Mouse (Mus musculus): ENCODE measurements around the gene Gm49396. TPM values are rescaled to one million over a fixed set of nuclear protein-coding genes. Genes with fewer than 3 reads are reported as not detected.

Gene Gm49396
- total RNA-seq (2015) (2.2 and 3.7 TPM in 2 replicates), total RNA-seq (2017) (3.4 and 3.9 TPM in 2 replicates)

DNA sequence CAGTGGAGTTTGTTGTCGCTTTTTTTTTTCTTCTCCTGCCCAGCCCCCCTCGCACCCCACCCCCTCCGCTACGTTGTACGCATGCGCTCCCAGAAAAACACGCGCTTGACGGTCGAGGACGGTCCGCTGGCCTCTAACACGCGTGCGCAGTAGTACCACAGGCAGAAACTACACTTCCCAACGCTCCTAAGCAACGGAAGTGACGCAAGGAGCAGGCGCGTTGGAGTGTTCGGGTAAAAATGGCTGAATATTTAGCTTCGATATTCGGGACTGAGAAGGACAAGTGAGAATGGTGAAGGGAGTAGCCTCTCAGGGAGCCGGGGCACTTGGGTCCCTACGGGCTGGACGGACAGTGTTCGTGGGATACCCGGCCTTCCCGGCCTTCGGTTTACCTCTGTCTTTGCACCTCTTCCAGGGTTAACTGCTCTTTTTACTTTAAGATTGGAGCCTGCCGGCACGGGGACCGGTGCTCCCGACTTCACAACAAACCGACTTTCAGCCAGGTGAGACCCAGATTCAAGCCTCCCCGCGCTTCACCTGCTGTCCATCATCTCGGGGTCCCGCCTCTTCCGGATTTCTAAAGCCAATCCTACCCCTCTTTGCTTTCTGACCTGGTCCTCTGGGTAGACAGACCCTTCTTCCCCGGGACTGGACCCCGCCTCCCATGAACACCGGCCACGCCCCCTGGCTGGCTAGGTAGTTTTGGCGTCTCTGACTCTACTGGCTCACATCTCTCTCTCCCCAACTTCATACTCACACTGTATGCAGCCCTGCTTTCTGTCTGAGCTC, at the start of gene Gm49396, which contains the start of the genes U2af1l4 and Psenen:
TSS of gene Gm49396 (plus strand) at position 228 of the 789 bp plus-strand sequence.
TSS of gene U2af1l4 (plus strand) at position 185 of the 789 bp plus-strand sequence.
TSS of gene Psenen (minus strand) at position 511 of the 789 bp plus-strand sequence.
- ATAC-seq (replicated peaks; ENCODE audit: poor library complexity), result peak; percentile 68

DNA sequence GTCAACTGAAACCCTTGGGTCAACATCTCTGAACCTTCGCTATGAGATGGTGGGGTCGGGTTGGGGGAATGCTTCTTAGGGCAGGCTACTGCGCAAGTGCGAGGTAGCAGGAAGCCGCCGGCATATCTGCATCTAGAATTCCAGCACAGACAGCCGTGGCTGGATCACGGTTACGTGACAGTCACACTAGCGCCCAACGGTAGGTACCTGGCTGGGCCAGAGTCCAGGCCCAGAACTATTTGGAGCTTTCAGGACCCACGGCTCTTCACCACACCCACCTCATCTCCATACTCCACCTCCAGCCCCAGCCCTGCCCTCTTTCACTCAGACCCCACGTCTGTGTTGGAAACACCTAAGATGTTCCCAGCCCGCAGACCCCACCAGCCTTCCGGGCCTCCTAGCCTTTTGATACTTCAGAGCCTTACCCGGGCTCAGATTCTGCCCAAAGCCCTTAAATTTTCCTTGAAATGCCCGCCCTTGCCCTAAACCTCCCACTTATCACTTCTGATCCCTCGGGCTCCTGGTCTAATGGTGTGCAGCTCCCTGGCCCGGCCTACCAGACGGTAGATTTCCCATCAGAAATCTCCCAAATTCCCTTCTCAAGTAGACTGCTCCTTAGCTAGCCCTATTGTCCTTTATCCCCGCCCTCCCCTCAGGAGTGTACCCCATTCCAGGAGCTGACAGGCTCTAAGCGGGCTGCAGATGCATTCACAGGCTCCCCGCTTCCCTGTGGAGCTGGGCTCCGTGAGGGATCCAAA, 48.0 kb upstream of the Gm49396 start:
- no peak for ATAC-seq (replicated peaks; ENCODE audit: poor library complexity)

DNA sequence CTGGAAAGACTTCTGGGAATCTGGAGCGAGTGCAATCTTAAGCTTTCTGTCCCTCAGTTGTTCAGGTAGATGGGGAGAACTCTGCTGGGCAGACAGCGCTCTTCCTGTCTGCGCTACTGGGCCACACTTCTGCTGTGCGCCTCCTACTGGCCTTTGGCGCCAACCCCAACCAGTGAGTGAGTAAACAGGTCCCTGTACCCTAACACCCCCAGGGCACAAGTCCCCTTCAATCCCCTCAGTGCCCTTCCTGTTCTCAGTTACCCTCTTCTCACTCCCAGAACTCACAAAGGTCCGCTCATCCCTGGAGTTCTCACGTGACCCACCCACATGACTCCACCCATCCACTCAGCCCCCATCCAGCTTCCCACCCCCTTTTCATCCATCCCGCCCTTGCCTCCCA, 44.8 kb upstream of the Gm49396 start:
- no peak for ATAC-seq (replicated peaks; ENCODE audit: poor library complexity)

DNA sequence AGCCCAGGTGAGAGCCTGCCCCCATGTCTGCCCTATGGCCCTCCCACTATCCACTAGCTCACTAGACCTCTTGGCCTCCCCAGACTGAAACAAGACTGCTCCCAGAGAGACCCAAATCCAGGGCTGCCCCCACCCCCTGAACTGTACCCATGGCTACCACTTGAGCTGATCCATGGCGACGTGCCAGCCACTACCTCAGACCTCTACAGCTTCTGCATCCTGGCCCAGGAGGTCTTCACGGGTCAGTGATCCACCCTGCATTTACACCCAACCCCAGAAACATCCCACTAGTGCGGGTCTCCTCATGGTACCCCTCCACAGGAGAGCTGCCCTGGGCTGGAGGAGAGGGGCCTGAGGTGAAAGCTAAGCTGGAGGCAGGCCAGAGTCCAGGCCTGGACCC, 42.7 kb upstream of the Gm49396 start:
- ATAC-seq (replicated peaks; ENCODE audit: poor library complexity), result no peak

DNA sequence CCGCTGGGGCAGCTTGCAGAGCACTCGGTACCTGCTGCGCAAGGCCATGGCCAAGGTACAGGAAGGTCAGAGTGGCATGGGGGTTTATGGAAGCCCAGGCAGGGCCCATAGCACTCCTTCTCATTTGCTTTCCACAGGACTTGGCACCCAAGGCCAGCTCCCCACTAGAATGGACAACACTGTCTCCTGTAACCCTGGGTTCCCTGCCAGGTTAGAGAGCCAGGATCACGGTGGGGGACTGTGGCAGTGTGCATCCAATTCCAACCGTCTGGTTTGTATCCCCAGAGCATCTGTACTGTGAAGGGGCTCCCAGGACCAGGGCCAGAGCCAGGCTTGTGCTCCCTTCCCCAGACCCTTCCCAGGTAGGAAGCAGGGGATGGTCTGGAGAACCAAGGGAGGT, 42.3 kb upstream of the Gm49396 start:
- no peak for ATAC-seq (replicated peaks; ENCODE audit: poor library complexity)

DNA sequence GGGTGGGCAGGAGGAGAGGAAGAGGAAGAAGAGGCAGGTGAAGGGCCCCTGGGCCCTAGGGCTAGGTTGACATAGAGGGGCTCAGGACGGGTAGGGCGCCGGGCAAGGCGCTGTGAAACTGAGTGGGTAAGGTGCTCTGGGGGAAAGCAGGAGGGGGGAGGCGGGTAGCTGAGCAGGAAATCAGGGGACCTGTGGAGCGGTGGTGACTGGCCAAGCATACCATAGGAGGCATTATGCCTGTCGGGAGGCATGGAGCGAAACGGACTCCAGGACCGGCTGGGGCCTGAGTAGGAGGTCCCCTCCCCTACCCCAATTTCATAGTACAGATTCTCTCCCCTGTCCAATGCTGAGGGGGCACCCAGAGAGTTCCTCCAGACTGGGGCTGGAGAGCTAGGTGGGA, 40.3 kb upstream of the Gm49396 start:
- ATAC-seq (replicated peaks; ENCODE audit: poor library complexity), result no peak

DNA sequence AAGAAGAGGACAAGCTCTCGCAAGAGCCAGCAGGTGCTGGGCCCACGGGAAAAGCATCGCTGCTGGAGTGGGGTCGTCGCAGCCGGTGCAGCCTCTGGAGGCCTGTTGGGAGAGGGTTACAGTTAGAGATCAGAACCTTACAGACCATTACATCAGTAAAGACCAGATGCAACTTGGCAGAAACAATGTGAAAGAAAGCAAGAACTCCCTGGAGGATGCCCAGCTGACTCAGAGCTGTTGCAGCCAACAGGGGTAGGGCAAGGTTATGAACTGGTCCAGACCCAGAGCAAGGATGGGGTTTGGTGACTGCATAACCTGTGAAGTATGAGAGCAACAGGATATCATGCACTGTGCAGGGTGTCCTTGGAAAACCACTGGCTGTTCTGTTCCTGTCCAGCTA, 38.7 kb upstream of the Gm49396 start:
- no peak for ATAC-seq (replicated peaks; ENCODE audit: poor library complexity)

DNA sequence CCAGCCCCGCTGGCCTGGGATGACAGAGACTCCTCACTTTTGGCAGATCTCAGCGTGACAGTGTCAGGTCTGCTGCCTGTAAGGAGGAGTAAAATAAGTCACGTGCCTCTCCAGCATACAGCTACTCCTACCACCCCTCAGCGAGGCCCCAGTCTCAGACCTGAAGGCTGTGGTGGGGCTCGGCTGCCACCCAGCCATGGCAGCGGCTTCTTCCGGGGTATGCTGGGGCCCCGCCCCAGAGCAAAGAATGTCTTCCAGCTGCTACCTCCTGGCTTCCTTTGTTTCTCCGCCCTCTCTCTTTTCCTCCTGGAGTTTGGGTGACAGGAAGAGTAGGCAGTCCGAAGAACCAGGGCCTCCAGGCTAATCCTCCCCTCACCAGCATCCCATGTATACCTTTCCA, 37.2 kb upstream of the Gm49396 start:
- no peak for ATAC-seq (replicated peaks; ENCODE audit: poor library complexity)

DNA sequence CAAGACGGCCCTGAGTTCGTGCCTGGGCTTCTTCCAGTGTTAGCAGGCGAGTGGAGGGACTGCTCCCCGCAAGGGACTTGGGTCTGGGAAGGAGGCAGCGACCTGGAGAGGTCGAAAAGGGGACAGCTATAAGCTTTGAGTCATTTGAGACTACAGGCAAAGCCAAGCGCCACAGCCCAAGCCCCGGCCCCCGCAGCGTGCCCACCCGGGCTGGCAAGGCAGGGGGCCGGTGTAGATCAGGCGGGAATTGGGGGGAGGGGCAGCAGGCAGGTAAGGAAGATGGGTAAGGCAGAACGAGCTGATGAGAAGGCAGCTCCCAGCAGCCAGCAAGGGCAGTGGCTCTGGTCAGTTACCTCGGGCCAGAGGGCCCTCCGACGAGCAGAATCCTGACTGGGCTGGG, 36.7 kb upstream of the Gm49396 start:
- ATAC-seq (replicated peaks; ENCODE audit: poor library complexity), result no peak

DNA sequence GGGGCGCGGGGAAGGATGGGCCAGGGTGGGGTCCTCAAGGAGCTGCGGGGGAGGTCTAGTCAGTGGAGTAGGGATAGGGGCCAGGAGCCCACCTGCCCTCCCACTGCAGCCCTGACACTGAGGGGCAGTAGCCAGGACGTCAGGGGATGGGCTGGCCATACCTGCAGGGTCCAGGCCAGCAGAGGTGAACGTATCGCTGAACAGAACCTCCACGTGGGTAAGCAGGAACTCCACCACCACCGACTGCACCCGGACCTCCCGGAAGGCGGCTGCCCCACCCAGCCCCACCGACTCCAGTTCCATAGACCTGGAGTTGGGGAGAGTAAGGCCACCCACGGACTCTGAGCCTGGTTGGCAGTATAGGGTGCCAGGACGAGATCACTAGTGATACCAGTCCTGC, 36.2 kb upstream of the Gm49396 start:
- no peak for ATAC-seq (replicated peaks; ENCODE audit: poor library complexity)

DNA sequence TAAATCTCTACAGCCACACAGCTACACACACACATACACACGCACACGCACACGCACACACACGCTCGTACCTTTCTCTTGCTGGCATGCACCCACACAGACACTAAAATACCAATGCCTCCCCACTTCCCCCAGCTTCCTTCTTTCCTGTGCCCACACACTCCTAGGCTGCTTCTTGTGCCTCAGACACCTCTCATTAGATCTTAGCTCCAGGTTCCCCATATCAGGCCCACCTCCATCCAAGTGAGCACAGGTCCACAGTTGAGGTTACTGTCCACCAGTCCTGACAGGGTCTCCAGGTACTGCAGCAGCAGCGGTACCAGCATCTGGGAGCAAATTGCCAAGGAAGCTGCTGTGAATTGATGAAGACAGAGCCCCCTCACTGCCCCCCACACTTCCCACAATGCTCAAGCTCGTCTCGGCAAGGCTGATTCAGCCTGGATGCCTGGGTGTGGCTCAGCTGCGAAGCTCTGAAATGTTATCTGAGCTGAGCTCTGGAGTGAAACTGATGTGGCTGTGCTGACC, 31.8 kb upstream of the Gm49396 start:
- no peak for ATAC-seq (replicated peaks; ENCODE audit: poor library complexity)

DNA sequence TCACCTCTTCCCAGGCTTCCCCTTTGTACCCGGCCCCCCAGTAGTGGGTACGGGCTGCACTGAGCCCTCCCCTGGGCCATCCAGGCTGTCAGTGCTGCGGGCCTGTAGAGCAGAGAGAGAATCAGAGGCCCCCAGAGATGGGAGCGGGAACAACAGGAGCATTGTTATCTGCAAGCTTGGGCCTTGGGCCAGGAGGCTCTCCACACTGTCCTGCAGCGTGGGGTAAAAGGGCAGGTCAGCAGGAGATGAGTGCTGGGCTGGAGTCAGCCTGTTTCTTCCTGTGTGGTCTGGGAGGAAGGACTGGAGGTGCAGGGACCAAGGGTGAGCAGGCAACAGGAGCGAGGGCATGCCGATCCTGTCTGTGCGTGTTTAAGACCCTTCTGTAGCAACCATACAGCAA, 30.2 kb upstream of the Gm49396 start:
- no peak for ATAC-seq (replicated peaks; ENCODE audit: poor library complexity)

DNA sequence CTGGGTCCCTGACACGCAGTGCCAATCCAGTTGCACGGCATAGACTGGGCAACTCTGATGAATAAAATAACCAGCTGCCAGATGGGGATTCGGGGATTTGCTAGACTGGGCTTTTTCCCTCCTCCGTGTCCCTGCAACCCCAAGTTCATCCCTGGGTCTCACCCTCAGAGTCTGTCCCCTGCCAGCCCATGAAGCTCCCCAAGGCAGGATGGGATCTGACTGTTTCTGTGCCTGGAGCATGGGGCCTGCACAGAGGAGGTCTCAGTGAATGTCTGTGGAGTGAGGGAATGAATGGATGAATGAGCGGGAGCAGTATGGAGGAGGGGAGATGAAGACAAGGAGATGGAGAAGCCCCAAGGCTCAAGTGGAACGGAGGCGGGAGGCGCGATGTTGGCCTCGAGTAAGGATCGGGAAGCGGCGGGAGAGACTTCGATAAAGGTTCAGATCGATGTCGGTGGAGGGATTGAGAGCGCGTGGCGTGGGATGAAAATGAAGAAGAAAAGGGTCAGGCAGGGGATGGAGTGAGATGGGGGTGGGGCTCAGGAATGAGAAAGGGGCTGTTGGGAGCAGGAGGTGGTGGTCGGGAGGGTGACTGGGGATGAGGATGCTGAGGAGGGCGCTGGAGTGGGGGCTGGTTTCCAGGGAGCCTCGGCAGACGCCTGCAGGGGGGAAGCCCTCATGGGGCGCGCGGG, 29.1 kb upstream of the Gm49396 start:
- no peak for ATAC-seq (replicated peaks; ENCODE audit: poor library complexity)

DNA sequence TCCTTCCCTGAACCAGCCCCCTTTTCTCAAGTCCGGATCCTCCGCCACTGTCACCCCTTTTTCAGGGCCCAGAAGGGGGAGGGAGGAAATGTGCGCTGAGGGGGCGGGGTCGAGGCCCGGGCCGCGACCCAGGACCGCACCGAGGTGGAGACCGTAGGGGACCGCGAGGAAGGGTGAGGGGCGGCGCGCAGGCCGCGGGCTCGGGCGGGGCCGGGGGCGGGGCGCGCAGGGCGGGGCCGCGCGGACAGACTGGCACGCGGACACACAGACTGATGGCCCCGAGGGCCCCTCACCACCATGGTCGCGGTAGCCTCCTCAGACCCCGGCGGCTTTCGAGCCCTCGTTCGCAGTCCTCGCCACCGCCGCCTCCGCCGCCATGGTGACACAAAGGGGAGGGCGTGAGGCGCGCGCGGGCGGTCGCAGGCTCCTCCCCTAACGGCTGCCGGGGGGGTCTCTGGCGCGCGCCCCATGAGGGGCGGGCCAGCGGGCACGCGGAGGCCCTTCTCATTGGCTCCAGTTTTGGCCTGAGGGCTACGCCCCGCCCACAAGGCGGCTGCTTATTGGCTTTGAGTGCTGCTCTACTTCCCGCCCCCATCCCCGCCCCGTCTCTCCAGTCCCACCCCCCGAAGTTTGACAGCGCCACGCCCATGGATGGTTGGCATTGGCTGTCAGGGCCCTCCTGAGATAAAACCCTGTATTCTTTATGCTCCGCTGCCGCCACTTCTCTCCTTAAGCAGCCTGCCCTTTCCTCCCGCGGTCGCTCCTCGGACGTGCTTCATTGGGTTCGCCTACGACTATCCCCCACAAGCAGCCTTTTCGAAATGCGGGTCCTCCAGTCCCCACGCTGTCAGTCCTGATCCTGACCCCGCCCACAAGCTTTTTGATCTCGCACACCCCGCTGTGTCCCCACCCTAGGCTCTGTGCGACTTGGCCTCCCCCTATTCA, 28.2 kb upstream of the Gm49396 start, which contains the start of gene Arhgap33:
TSS of gene Arhgap33 (minus strand) at position 428 of the 945 bp plus-strand sequence.
- ATAC-seq (replicated peaks; ENCODE audit: poor library complexity), result peak; percentile 94

DNA sequence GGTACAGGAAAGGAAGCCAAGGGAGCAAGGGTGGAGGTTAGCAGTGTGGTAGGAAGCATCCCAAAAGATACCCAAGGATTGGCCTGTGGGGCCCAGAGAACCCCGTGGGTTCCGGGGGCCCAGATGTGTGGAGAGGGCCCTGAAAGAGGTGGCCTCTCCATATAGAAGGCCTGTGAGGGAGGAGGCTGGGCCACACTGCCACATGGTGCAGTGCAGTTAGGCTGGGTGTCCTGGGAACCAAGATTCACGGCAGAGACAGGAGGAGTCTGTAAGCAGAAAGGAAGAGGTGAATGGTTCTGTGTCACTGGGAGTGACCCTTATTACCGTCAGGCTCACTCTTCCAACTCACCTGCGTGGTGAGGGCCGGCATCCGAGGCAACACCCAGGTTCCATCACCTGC, 22.6 kb upstream of the Gm49396 start:
- ATAC-seq (replicated peaks; ENCODE audit: poor library complexity), result no peak

DNA sequence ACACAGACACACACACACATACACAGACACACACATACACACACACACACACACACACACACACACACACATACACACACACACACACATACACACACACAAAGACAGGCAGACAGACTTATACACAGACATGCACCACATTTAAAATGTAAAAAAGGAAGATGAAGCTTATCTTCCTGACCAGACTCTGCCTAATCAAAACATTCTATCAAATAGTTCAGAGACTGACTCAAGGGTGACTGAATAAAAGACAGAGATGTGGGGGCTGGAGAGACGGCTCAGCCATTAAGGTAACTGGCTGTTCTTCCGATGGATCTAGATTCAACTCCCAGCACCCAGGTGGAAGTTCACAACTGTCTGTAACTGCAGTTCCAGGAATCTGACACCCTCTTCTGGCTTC, 18.8 kb upstream of the Gm49396 start:
- peak; percentile 71 for ATAC-seq (replicated peaks; ENCODE audit: poor library complexity)

DNA sequence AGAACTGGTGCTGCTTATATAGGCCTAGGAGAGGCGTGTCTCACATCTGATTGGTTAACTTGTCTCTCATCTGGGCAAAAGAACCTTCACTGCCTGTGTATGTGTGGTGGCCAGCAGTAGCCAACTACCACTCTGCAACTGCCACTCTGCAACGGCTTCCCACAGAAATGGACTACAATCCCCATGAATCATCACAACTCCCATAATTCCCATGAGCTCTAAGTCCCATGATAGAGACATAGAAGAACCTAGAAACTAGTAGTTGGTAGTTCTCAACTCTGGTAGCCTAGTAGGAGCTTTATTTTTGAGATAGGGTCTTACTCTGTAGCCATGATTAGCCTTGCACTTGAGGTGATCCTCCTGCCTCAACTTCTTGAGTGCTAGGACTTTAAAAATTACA, 13.3 kb upstream of the Gm49396 start:
- no peak for ATAC-seq (replicated peaks; ENCODE audit: poor library complexity)

DNA sequence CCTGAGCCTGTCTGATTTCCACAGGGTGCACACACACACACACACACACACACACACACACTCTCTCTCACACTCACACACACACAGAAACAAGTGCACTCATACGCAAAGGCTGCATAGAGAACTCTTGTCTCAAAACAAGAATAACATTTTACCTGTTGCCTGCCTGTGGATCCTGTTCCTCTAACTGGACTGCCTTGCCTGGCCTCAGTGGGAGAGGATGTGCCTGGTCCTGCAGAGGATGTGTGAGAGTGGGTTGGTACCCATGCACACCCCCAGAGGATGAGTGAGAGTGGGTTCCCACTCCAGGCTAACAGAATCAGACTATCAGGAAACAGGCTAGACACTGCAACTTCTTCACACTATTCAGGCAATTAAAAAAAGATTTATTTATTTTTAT, 12.5 kb upstream of the Gm49396 start:
- ATAC-seq (replicated peaks; ENCODE audit: poor library complexity), result no peak

DNA sequence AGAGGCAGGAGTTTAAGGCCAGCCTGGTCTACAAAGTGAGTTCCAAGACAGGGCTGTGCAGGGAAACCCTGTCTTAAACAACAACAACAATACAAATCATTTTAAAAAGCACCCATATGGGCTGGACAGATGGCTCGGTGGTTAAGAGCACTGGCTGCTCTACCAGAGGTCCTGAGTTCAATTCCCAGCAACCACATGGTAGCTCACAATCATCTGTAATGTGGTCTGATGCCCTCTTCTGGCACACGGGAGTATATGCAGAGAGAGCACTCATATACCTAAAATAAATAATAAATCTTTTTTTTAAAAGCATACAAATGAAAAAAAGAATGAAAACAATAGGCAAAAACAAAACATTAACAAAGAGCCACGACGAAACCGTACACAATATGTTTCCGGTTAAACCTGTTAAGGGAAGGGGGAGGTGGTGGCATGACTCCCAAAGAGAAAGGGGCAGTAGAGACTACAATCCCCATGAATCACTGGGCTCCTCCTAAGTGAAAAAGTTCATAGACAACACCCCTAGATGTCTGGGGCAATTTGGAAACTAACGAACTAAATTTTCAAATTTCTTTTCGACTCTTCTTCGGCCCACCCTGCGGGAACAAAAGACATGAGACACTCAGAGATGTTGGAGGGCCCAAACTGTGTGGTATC, 11.6 kb upstream of the Gm49396 start:
- ATAC-seq (replicated peaks; ENCODE audit: poor library complexity), result peak; percentile 55
